Mouse (Mus musculus): Measurements from ENCODE around the gene Uqcc1. TPM values are rescaled to one million over a fixed set of nuclear protein-coding genes. Genes with fewer than 3 reads are reported as not detected.

Gene Uqcc1
- polyA plus RNA-seq (2012) = 4.2 and 4.5 TPM in 2 replicates

- TF ChIP-seq GATA1 (IDR thresholded peaks at IDR 0.05; ENCODE audit: low read length) = no peak
Observed at GRCm38 (mm10) chr2:155929531-155930442, at the start of gene Uqcc1. Gene Uqcc1, minus strand, starts transcription at chr2:155930310.

GRCm38 (mm10) chr2:155979328-155979991 lies 49.4 kb upstream of the Uqcc1 start:
- no peak for TF ChIP-seq GATA1 (IDR thresholded peaks at IDR 0.05; ENCODE audit: low read length)

- no peak for TF ChIP-seq GATA1 (IDR thresholded peaks at IDR 0.05; ENCODE audit: low read length)
Observed at GRCm38 (mm10) chr2:155974087-155974731, 44.1 kb upstream of the Uqcc1 start.

GRCm38 (mm10) chr2:155973348-155973747 lies 43.2 kb upstream of the Uqcc1 start:
- no peak for TF ChIP-seq GATA1 (IDR thresholded peaks at IDR 0.05; ENCODE audit: low read length)

- TF ChIP-seq GATA1 (IDR thresholded peaks at IDR 0.05; ENCODE audit: low read length) = no peak
Observed at GRCm38 (mm10) chr2:155962991-155963390, 32.9 kb upstream of the Uqcc1 start.

GRCm38 (mm10) chr2:155961862-155962261 lies 31.8 kb upstream of the Uqcc1 start:
- no peak for TF ChIP-seq GATA1 (IDR thresholded peaks at IDR 0.05; ENCODE audit: low read length)

GRCm38 (mm10) chr2:155959981-155960380 lies 29.9 kb upstream of the Uqcc1 start:
- no peak for TF ChIP-seq GATA1 (IDR thresholded peaks at IDR 0.05; ENCODE audit: low read length)

GRCm38 (mm10) chr2:155956134-155957059 lies 26.3 kb upstream of the Uqcc1 start, which contains the start of gene Cep250:
Gene Cep250, plus strand, starts transcription at chr2:155956458.
- TF ChIP-seq GATA1 (IDR thresholded peaks at IDR 0.05; ENCODE audit: low read length) = no peak

- TF ChIP-seq GATA1 (IDR thresholded peaks at IDR 0.05; ENCODE audit: low read length) = no peak
Observed at GRCm38 (mm10) chr2:155952006-155952405, 21.9 kb upstream of the Uqcc1 start.

GRCm38 (mm10) chr2:155949362-155949761 lies 19.3 kb upstream of the Uqcc1 start:
- TF ChIP-seq GATA1 (IDR thresholded peaks at IDR 0.05; ENCODE audit: low read length) = no peak

- TF ChIP-seq GATA1 (IDR thresholded peaks at IDR 0.05; ENCODE audit: low read length) = no peak
Observed at GRCm38 (mm10) chr2:155947390-155948002, 17.4 kb upstream of the Uqcc1 start.

GRCm38 (mm10) chr2:155946499-155946898 lies 16.4 kb upstream of the Uqcc1 start:
- TF ChIP-seq GATA1 (IDR thresholded peaks at IDR 0.05; ENCODE audit: low read length) = no peak

- TF ChIP-seq GATA1 (IDR thresholded peaks at IDR 0.05; ENCODE audit: low read length) = no peak
Observed at GRCm38 (mm10) chr2:155946069-155946468, 16.0 kb upstream of the Uqcc1 start.

GRCm38 (mm10) chr2:155945580-155945979 lies 15.5 kb upstream of the Uqcc1 start:
- TF ChIP-seq GATA1 (IDR thresholded peaks at IDR 0.05; ENCODE audit: low read length) = no peak

All from G1E-ER4 (cell line).